Mouse (Mus musculus): ENCODE data around the gene Nfkbid.
A peak's percentile ranks its signal among the peaks of the same experiment; 100 is the strongest.
"Not testable (repeated sequence)": the region's sequence is repeated elsewhere in the genome, so short reads cannot be mapped to it uniquely, and the experiment has no call there.

Gene Nfkbid

GRCm38 (mm10) chr7:30459484-30459883 lies 38.0 kb downstream of the Nfkbid start:
- no peak for DNase-seq (ENCODE audit: inconsistent age in 2 of 2, low spot score in 1 of 2)

- no peak for DNase-seq (ENCODE audit: inconsistent age in 2 of 2, low spot score in 1 of 2)
Measured at GRCm38 (mm10) chr7:30463568-30463967, 42.0 kb downstream of the Nfkbid start.

- DNase-seq (ENCODE audit: inconsistent age in 2 of 2, low spot score in 1 of 2) = peak in 1 of 2 experiments; percentile 66
Measured at GRCm38 (mm10) chr7:30463996-30464395, 42.5 kb downstream of the Nfkbid start.

DNA sequence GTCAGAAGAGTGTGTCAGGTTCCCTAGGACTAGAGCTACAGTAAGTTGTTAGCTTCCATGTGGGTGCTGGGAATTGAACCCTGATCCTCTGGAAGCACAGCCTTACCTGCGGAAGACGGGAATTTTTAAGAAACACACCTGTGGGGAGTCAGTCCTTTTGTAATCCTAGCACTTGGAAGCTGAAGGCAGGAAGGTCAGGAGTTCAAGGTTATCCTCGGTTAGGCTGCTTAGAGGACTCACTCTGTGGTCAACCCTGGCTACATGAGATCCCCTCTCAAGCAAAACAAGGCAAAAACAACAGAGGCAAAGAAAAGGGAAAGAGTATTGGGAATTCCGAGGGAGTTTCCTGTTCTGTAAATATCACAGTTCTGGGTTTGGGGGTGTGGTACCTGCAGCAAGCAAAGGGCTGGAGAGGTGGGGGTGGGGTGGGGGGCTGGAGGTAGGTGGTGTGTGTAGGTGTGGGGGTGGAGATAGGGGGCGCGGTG lies 43.3 kb downstream of the Nfkbid start:
- no peak for DNase-seq (ENCODE audit: inconsistent age in 2 of 2, low spot score in 1 of 2)

DNA sequence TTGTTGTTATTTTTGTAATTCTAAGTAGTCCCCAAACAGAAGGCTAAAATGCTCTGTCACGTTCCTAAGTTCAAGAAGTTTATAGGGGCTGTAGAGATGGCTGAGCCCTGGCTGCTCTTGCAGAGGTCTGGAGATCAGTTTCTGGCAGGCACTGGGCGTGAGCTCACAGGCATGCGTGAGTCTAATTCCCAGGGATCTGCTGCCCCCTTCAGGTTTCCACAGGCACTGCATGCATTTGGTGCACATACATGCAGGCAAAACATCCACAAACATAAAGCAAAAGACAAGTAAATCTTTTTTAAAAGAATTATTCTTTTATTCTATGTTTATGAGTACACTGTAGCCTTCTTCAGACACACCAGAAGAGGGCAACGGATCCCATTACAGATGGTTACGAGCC lies 50.9 kb downstream of the Nfkbid start:
- DNase-seq (ENCODE audit: inconsistent age in 2 of 2, low spot score in 1 of 2) = peak; percentile 29 to 75

DNA sequence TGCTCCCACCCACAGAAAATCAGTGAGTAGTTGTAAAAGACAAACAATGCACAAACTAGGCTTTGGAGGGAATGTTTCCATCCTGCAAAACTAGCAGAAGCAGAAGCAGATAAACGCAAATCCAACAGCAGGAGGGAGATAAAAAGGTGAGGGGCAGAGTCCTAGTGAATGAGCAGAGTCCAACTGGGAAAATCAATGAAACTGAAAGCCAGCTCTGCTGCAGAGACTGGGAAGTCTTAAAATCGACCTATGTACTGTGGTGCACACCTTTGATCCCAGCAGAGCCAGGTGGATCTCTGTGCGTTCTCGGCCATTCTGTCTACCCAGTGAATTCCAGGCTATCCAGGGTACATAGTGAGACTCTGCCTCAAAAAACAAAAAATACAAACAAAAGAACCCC lies 53.5 kb downstream of the Nfkbid start:
- no peak for DNase-seq (ENCODE audit: inconsistent age in 2 of 2, low spot score in 1 of 2)

DNA sequence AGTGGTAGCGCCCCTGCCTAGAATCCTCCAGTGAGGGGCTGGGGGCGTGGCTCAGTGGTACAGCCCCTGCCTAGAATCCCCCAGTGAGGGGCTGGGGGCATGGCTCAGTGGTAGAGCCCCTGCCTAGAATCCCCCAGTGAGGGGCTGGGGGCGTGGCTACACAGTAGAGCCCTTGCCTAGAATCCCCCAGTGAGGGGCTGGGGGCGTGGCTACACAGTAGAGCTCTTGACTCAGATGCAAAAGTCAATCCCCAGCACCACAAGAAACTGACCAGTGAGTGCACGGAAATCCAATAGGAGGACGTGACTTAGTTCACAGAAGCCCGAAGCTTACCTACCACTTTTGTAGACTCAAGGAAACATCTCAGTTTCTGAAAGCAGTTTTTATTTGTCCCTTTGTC lies 54.6 kb downstream of the Nfkbid start:
- DNase-seq (ENCODE audit: inconsistent age in 2 of 2, low spot score in 1 of 2) = not testable (repeated sequence)

GRCm38 (mm10) chr7:30477415-30478381 lies 56.2 kb downstream of the Nfkbid start:
- DNase-seq (ENCODE audit: inconsistent age in 2 of 2, low spot score in 1 of 2) = no peak

Data from adrenal gland, adult (tissue).